Mouse (Mus musculus): ENCODE measurements at regions not wholly inside any gene's neighbourhood (a gene's known extent, or its start where the extent isn't known, plus 50 kb on each side); places are given as distances from the start of the nearest gene placed in this dataset.

DNA sequence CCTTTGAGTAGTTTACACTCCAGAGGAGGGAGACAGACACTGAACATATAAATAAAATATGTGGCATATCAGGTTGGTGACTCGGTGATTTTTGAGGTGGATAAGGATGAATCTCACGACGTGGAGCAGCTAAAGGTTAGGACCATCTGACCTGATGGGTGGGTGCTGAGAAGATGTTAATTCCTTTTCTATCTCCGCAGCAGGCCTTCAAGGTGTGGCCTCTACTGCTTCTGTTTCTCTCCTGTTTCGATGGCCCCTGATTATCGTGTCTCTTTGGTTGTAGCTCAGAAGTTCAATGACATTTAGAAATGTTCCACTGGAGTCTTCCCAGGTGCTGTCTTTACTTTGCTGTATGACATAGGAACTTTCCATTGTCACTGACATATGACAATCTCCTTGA, 91.3 kb upstream of the Zeb2 start:
- TF ChIP-seq EP300 (IDR thresholded peaks at IDR 0.05; ENCODE audit: insufficient read depth, low read depth, low read length) (no peak), CTCF (IDR thresholded peaks at IDR 0.05; ENCODE audit: low read depth, low read length) (no peak)
